Mouse (Mus musculus) embryonic fibroblast, embryonic 13.5 days (primary cell): Measurements from ENCODE around the gene 5830473C10Rik.

Experiments
- CTCF ChIP-seq: IDR thresholded peaks from 2 replicates; pipeline ENCODE4 v1.5.1; 2011; ENCODE audit warnings: mild to moderate bottlenecking, control low read depth, low read length, moderate library complexity, borderline replicate concordance; ENCODE audit not compliant: insufficient read depth
- POLR2A ChIP-seq: IDR thresholded peaks from 2 replicates; pipeline ENCODE4 v1.6.1; 2011; ENCODE audit warnings: low read depth, mild to moderate bottlenecking, control low read depth, low read length, moderate library complexity

- TF ChIP-seq CTCF (no peak), POLR2A (no peak)
Observed at GRCm38 (mm10) chr5:90634885-90635284, 74.0 kb downstream of the 5830473C10Rik start.
